Mouse (Mus musculus): ENCODE data around the gene D17Wsu92e. TPM values are rescaled to one million over a fixed set of nuclear protein-coding genes. Genes with fewer than 3 reads are reported as not detected.

Gene D17Wsu92e
- total RNA-seq, 2 experiments from 2014 or later: 106 to 107 TPM

DNA sequence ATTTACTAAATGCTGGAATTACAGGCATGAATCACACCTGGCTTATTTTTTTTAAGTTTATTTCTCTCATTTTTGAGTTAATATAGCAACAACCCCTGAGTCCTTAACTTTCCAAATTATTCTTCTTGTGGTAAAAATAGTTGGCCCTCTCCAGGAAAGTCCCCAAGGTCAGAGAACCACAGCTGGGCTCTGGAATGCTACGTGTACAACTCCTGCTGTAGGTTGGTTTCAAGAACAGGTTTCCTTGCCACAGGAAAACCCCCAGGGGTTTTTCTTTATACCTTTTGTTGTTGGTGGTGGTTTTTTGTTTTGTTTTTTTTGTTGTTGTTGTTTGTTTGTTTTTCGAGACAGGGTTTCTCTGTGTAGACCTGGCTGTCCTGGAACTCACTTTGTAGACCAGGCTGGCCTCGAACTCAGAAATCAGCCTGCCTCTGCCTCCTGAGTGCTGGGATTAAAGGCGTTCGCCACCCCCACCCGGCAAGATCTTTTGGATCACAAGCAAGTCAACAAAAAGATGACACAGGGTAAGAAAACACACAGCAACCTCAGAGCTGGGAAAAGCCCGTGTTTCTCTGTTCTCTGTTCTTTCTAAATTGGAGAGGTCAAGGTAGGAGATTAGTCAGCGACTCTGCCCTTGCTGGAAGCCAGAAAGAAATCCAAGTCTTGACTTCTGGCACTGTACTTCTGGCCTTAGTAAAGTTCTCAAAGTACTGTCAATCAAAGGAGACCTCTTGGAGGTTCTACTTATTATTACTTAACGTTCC is 2.9 kb upstream of the D17Wsu92e start:
- intact Hi-C loops (cut with DNase I): no loop called here
- DNase-seq (ENCODE audit: extremely low spot score in 1 of 2, low spot score in 2 of 2): no peak

DNA sequence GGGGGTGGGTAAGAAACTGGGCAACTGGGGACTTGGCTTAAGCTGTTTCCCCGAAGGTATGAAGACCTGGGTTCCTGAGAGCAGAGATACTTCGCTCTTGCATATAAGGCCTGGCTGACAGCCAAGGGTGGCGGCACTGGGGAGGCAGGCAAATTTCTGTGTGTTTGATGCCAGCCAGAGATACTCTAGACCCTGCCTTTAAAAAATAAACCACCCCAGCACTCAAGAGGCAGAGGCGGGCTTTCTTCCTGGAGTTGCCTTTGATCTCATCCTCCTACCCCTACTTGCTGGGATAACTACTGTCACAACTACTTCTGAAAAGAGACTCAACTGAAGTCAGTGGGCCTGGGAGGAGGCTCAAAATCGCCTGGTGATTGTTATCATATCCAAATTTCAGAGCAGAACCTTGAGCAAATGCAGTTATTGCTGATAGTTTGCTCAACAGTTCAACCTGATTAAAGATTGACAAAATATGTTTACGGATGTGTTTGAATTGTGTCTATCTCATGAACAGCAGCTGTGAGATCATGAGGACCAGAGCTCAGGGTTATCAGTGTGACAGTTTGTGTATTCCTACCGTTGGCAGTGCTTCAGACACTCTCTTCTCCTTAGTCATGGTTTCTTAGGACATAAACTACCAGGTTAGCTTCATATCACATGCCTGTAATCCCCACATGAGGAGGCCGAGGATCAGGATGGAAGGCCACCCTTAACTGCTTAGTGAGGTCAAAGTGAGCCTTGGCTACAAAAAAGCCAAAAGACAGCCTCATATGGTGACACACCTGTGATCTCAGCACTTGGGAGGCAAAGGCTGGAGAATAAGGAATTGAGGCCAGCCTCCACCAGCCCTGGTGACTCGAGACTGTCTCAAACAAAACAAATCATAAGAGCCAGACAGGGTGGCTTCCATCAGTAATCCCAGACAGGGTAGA is 1.2 kb upstream of the D17Wsu92e start:
- intact Hi-C loops (cut with DNase I): no loop called here
- DNase-seq (ENCODE audit: extremely low spot score in 1 of 2, low spot score in 2 of 2): peak in 1 of 2 experiments; percentile 70

DNA sequence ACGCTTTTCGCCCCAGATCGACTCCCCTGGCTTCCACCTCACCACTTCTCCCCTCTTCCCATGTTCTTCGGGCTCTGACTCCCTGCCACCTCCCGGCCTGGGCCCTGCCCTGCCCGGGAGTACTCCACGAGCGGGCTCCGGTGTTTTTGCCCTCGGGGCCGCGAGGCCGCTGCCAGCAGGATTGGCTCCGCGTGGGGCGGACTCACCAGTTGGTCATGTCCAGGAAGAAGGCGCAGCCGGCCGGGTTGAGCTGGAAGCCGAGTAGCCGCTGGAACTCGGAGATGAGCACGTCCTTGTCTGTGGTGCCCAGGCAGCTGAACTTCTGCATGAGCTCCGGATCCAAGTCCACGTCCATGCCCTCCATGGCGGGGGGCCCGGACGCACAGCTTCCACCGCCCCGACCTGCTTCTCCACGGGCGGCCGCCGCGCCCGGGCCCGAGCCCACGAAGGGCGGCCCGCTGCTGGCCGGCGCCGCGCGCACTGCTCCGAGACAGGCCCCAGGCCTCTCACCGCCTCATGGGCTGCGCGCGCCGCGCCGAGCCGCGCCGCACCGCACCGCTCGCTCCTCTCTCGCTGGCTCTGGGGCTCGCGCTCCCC is 379 bp downstream of the D17Wsu92e start:
- intact Hi-C loops (cut with DNase I): no loop called here
- peak; percentile 27 to 75 for DNase-seq (ENCODE audit: extremely low spot score in 1 of 2, low spot score in 2 of 2)

DNA sequence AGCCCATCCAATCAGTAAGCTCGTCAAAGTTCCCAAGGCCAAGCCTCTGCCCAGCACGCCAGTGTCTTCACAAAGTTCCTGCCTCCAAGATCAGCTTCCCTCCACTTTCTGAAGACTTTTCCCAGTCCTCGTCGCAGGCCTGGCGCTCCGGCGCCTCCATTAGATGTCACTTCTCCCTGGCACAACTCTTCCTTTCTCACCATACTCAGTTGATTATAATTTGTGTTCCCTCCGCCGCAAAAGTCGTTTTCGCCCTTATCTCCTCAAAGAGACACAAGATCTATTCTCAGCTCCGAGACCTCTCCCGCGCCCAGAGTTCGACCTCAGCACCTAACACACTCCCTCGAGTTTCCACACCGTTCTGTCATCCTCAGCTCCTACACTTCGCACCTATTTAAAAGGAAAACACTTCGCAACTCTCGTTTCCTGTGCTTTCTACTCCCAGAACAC is 902 bp downstream of the D17Wsu92e start:
- intact Hi-C loops (cut with DNase I): no loop called here
- peak; percentile 25 to 43 for DNase-seq (ENCODE audit: extremely low spot score in 1 of 2, low spot score in 2 of 2)

DNA sequence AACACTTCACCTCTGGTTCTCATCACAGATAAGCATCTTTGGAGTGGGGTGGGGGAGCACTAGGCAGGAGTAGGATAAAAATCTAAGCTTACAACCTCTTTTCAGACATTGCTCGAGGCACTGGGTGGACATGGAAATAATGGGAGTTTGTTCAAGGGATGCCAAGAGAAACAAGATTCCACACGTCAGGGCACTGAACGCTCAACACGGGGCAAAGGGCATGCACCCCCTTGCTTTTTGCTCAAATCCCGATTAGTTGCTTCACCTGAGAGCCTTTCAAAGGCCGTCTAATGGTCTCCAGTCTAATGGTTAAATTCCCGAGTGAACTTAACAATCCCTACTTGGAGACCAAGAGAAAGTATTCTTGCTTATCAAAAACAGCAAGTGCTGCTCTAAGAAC is 1.4 kb downstream of the D17Wsu92e start:
- DNase-seq (ENCODE audit: extremely low spot score in 1 of 2, low spot score in 2 of 2): no peak
- intact Hi-C loops (cut with DNase I): no loop called here

DNA sequence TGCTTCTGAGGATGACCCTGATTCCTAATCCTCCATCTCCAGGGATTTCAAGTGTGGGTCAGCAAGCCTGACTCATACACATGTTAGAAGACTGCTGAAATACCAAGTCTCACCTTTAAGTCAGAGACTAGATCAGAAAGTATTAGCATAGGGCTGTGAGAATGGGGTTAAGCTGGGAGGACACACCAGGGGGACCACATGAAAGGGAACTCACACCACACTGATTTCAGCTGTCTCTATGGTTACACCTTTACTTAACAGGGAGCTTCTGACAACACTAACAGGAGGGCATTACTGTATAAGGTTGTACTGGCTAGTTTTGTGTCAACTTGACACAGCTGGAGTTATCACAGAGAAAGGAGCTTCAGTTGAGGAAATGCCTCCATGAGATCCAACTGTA is 5.8 kb downstream of the D17Wsu92e start:
- intact Hi-C loops (cut with DNase I): no loop called here
- DNase-seq (ENCODE audit: extremely low spot score in 1 of 2, low spot score in 2 of 2): no peak

DNA sequence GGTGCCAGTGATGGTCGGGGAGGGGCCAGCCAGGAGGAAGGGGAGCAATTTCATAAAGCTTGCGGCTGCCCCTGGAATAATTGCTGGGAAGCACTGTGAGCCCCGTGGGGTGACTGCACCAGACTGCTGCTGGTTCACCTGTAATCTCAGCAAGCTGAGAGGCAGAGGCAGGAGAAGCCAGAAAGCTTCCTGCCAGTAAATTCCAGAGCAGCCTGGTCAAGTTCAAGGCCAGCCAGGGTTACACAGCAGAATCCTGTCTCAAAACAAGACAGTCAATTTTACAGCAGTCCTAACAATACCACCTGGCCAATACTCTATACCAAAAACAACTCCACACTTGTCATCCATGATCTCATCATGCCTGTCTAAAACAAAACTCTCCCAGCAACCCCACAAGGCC is 8.5 kb downstream of the D17Wsu92e start:
- intact Hi-C loops (cut with DNase I): no loop called here
- no peak for DNase-seq (ENCODE audit: extremely low spot score in 1 of 2, low spot score in 2 of 2)

DNA sequence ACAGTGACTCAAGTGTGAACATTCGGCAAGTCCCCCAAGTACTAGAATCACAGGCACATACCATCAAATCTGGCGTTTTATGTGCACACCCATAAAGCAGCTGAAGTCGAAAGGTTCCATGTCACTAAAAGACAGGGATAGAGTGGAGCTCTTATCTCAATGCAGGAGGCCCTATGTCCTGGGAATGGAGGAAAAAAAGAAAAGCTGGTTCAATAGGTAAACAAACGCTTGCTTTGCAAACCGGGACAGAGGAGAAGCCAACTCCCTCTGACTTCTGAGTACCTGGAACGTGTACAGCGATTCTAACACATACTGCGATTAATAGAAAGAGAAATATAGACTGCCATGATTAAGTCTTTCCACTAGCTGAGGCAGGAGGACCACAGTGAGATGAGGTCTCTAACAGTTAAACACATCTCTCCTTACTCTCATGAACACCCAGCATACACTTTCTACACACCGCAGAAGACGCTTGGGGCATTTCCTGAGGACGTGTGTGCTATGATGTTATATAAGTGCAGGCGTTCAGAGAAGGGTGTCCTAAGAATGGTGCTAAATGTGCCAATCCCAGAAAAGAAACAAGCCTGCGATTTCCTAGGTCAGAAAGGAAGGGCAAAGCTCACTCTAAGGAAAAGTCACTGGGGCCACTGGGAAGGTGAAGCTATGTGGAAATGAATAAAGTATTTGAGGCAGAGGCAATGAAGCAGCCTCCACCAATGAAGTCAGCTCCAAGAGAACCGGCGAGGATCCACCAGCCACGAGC is 9.7 kb downstream of the D17Wsu92e start:
- intact Hi-C loops (cut with DNase I): no loop called here
- no peak for DNase-seq (ENCODE audit: extremely low spot score in 1 of 2, low spot score in 2 of 2)

DNA sequence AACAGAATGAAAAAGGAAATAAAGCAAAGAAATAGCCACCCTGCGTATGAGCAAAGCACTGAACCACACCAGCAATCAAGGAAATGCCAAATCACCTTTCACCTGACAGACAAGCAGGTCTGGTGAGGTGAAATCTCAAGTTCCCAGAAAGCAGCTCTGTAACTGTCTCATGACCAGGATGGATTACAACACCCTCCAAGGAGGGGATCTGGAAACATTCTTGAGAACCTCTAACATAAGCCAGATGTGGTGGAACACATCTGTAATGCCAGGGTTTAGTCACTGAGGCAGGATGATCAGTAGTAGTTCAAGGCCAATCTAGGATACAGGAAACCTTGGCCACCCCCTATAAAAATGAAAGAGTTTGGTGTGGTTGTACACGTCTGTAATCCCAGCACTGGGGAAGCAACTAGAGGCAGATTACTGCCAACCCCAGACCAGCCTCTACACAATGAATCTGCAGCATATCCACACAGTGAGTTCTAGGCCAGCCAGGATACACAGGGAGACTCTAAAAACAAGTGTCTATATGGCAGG is 12.8 kb downstream of the D17Wsu92e start:
- DNase-seq (ENCODE audit: extremely low spot score in 1 of 2, low spot score in 2 of 2): no peak
- intact Hi-C loops (cut with DNase I): no loop called here

DNA sequence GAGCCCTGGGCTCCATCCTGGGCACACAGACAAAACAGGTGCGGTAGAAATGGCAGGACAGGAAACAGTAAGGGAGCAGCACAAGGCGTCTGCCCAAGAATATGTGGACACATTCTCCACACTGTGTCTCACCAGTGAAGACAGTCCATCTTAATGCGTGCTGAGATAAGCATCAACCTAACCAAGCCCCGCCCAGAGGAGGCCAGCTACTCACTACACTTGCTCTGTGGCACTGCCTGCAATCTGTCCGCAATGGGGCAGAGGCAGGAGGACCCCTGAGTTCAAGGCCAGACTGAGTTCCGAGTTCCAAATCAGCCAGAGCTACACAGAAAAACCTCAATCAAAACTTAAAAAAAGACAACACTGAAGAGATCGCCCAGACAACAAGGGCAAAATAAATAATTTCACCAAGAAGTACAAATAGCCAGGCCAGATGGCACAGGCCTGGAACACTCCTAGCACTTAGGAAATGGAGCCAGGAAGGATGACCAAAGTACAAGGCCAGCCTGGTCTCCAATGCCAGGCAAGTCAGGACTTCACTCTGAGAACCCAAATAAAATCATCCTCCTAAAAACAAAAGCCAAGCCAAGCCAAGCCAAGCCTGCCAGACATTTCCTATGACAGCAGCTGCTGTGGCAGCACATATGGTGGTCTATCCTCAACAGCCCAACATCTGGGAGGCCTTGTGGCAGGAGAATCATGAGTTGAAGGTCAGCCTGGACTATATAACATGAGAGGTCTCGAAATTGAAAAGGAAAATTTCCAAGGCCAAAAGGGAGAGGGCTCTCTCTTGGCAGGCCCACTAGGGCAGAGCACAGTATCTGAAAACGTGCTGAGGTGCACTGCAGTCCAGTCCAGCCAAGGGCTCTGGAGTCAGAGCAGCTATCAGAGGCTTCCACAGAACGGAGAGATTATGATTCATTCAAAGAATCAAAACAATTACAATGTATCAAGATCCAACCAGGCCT is 15.4 kb downstream of the D17Wsu92e start:
- DNase-seq (ENCODE audit: extremely low spot score in 1 of 2, low spot score in 2 of 2): no peak
- intact Hi-C loops (cut with DNase I): no loop called here

DNA sequence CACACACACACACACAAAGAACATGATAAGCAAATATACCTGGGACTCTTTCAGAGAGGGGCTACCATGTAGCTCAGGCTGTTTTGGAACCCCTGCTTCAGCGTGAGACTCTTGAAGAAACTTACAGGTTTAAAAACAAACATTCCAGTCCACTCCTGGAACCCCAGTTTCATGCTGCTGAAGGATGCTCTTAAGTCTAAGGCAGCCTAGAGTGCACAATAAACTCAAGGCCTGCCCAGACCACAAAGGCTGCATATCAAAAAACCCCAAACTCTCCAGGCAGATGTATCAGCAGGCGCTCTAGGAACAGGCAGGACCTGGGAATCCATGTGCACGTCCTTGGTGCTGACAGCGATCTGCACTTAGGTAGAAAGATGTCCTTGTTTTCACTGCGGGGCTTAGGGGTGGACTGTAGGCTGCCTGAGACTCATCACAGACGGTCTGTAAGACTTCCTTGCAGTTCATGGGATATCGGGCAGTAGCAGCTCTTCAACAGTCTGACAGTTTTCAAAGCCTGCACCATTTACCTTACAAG is 16.2 kb downstream of the D17Wsu92e start:
- intact Hi-C loops (cut with DNase I): no loop called here
- DNase-seq (ENCODE audit: extremely low spot score in 1 of 2, low spot score in 2 of 2): no peak

DNA sequence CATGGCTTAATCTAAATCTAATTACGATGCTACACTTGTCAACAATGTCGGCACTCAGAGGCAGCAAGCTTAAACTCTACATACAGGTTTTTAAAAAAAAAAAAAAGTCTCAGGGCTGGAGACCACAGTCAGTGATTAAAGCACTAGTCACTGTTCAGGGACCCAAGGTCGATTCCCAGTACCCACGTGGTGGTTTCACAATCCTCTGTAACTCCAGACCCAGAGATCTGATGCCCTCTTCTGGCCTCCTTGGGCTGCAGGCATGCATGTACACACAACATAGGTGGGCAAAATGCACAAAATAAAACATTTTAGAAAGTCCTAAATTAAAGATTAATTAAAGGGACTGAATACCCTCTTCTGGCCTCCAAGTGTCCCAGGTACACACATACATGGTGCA is 16.7 kb downstream of the D17Wsu92e start:
- intact Hi-C loops (cut with DNase I): no loop called here
- DNase-seq (ENCODE audit: extremely low spot score in 1 of 2, low spot score in 2 of 2): no peak

DNA sequence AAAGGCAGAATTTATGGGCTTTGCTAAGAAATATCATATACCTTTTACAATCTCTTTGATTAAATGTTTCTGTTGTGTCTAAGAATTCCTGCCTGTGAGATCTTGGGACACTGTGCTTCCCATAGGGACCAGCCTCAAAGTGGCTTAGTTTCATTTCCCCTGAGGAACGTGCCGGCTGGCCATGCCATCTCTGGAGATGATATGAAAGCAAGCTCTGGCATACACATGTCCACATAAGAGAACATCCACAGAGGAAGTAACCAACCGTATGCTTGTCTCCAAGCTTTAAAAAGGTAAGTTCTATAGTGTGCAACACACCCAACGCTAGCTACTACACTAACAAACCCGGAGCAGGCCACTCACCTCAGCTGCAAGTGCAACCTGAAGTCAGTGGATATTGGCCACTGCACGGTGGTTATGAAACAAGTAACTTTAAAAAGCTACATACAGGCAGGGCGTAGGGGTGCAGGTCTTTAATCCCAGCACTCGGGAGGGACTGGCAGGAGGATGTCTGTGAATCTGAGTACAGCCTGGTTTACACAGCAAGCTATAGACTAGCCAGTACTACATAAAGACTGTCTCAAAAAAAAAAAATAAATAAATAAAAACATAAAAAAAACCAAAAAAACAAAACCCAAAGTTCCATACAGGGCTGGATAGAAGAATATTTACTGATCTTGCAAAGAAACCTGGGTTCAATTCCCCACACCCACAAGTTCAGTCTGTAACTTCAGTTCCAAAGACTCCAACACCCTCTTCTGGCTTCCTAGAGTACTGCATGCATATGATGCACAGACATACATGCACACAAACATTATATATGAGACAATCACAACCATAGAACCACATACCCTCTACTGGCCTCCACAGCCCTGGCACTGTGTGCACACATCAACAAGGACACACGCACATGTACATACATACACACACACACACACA is 19.5 kb downstream of the D17Wsu92e start:
- DNase-seq (ENCODE audit: extremely low spot score in 1 of 2, low spot score in 2 of 2): no peak
- intact Hi-C loops (cut with DNase I): no loop called here

DNA sequence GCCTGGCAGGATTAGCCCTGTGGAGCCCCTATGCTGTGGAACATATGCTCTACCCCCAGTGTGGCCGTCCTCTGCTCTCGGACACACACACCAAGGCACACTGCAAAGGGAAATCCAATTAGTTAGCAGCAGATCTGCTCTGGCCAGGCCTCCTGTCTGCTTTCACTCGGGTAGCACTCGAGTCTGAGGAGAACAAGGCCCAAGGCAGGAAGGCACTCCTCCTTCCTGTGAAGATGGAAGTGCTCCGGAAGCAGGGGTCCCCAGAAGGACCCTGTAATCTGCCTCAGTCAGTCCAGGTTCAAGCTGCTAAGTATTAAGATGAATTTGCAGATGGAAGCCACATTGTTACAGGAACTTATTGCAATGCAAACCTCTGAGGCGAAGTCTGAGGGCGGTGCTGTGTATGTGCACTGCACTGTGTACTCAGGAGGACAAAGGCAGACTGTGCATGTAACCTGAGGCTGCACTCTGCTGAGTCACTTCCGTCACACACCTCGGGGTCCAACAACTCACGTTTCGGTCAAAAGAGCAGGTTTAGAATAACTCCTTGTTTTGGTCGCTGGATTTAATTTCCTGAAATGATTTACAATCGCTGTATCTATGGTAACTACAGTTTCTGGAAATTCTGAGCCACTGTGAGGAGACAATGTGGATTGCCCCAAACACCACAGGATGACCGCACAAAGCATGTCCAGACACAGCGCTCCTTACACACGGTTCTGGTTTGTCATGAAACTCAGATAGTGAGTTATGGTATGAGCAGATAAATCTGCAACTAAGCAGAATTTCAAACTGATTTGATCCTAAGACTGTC is 20.5 kb downstream of the D17Wsu92e start:
- intact Hi-C loops (cut with DNase I): no loop called here
- DNase-seq (ENCODE audit: extremely low spot score in 1 of 2, low spot score in 2 of 2): no peak

DNA sequence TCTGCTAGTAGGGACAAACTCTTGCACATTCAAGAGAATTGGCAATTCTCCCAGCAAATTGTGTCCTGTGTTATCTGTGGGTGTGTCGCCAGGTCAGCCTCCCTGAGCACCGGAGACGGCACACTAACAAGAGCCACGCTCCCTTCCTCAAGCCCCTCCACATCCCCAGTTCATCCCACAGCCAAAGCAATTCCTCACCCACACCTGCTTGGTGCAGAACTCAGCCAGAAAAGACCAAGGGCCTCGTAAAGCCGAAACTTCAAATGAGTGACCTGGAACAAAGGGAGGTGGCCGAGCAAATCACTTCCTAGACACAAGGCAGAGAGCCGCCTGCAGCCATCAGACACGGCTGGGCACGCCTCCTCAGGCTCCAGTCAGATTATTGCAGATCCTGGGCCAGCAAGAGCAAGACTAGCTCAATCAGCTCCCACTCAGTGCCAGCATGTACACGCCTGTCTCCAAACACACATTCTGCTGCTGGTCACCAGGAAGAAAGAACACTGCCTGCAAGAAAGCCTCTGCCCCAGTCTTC is 23.0 kb downstream of the D17Wsu92e start:
- no peak for DNase-seq (ENCODE audit: extremely low spot score in 1 of 2, low spot score in 2 of 2)
- intact Hi-C loops (cut with DNase I): no loop called here

Data from left cerebral cortex, postnatal 10 days (tissue).